ENCODE assay signal across 8 mouse cellular contexts in genomic region chr16:17233702-17234498, GRCm38 (mm10). TPM values are rescaled to one million over a fixed set of nuclear protein-coding genes. Genes with fewer than 3 reads are reported as not detected.
DNase-seq lines count a peak whose midpoint lies in the region; ATAC-seq and TF ChIP-seq lines count a peak whose summit lies in the region.

No protein-coding gene starts in this region.

- peak overlapping the region; percentile 95 for H3K4me2 ChIP-seq in kidney, embryonic 14.5 days (replicated peaks; ENCODE audit: low read depth, low read length)
- H3K4me2 ChIP-seq in liver, embryonic 11.5 days: peak overlapping the region; percentile 95
- peak overlapping the region; percentile 83 for H3K4me2 ChIP-seq in midbrain, postnatal 0 days (ENCODE audit: low read depth, low read length, poor library complexity, severe bottlenecking)

- H3K27me3 ChIP-seq in heart, embryonic 10.5 days (ENCODE audit: insufficient read depth, poor library complexity, severe bottlenecking): no peaks in the 10 kb centered on the region
- no peaks in the 10 kb centered on the region for H3K27me3 ChIP-seq in kidney, embryonic 14.5 days (ENCODE audit: control insufficient read depth, insufficient read depth, low read length)
- no peaks in the 10 kb centered on the region for H3K27me3 ChIP-seq in liver, embryonic 11.5 days (replicated peaks; ENCODE audit: control insufficient read depth, insufficient read depth, low read length)
- H3K27me3 ChIP-seq in midbrain, postnatal 0 days (ENCODE audit: insufficient read depth, low read length): no peaks in the 10 kb centered on the region

- TF ChIP-seq CTCF in midbrain, postnatal 0 days (IDR thresholded peaks at IDR 0.05): no peak

- no peaks in the 10 kb centered on the region for H3K9me3 ChIP-seq in heart, embryonic 10.5 days
- H3K9me3 ChIP-seq in kidney, embryonic 14.5 days (ENCODE audit: control insufficient read depth, low read length): no peaks in the 10 kb centered on the region
- H3K9me3 ChIP-seq in liver, embryonic 11.5 days (ENCODE audit: control insufficient read depth, low read length): no peaks in the 10 kb centered on the region
- no peaks in the 10 kb centered on the region for H3K9me3 ChIP-seq in midbrain, postnatal 0 days (ENCODE audit: low read length)

- H3K4me1 ChIP-seq in heart, embryonic 10.5 days: peaks cover 50% of the 10 kb centered on the region
- peaks cover 19% of the 10 kb centered on the region for H3K4me1 ChIP-seq in kidney, embryonic 14.5 days (ENCODE audit: control insufficient read depth, insufficient read depth, low read length)
- peaks cover 51% of the 10 kb centered on the region for H3K4me1 ChIP-seq in liver, embryonic 11.5 days (replicated peaks; ENCODE audit: control insufficient read depth, insufficient read depth, low read length)
- peaks cover 14% of the 10 kb centered on the region for H3K4me1 ChIP-seq in midbrain, postnatal 0 days (ENCODE audit: insufficient read depth, low read length)

- peak overlapping the region; percentile 98 for H3K27ac ChIP-seq in heart, embryonic 10.5 days
- H3K27ac ChIP-seq in kidney, embryonic 14.5 days (ENCODE audit: low read depth, low read length): peak overlapping the region; percentile 86
- peak overlapping the region; percentile 77 for H3K27ac ChIP-seq in liver, embryonic 11.5 days (ENCODE audit: low read depth, low read length)
- peak overlapping the region; percentile 85 for H3K27ac ChIP-seq in midbrain, postnatal 0 days (ENCODE audit: low read depth, low read length)

- H3K4me3 ChIP-seq in heart, embryonic 10.5 days: peak overlapping the region; percentile 93
- H3K4me3 ChIP-seq in kidney, embryonic 14.5 days (ENCODE audit: low read length): peak overlapping the region; percentile 87
- peak overlapping the region; percentile 82 for H3K4me3 ChIP-seq in liver, embryonic 11.5 days (ENCODE audit: low read depth, low read length)
- peak overlapping the region; percentile 89 for H3K4me3 ChIP-seq in midbrain, postnatal 0 days (ENCODE audit: low read depth, low read length)

- under 1% methylated on average over 60 of the region's 62 CpGs for WGBS in heart, embryonic 10.5 days
- 1% methylated on average over 62 of the region's 62 CpGs for WGBS in kidney, embryonic 14.5 days
- WGBS in liver, embryonic 11.5 days: under 1% methylated on average over 60 of the region's 62 CpGs
- WGBS in midbrain, postnatal 0 days: under 1% methylated on average over 38 of the region's 62 CpGs

- peak; percentile 51 for ATAC-seq in kidney, embryonic 14.5 days (ENCODE audit: low FRiP score, low TSS enrichment)
- peak; percentile 40 for ATAC-seq in liver, embryonic 11.5 days (replicated peaks; ENCODE audit: low FRiP score)
- peak; percentile 76 for ATAC-seq in midbrain, postnatal 0 days (ENCODE audit: low FRiP score)

- DNase-seq in 3T3-L1 (ENCODE audit: low read depth, low spot score): peak; percentile 63
- peak; percentile 40 for DNase-seq in Muller cell, postnatal 12 days (ENCODE audit: inconsistent ontology term)
- peak; percentile 81 for DNase-seq in embryo, embryonic 10.5 days (ENCODE audit: low spot score)
- DNase-seq in heart, embryonic 10.5 days (ENCODE audit: low spot score): peak; percentile 88
- peak; percentile 79 for DNase-seq in liver, embryonic 11.5 days (ENCODE audit: low spot score)
- DNase-seq in midbrain, postnatal 0 days (ENCODE audit: low spot score): peak; percentile 69
- DNase-seq in thymus, postnatal 0 days (ENCODE audit: low spot score): peak; percentile 47

- no peaks in the 10 kb centered on the region for H3K36me3 ChIP-seq in heart, embryonic 10.5 days
- H3K36me3 ChIP-seq in kidney, embryonic 14.5 days (ENCODE audit: control insufficient read depth, insufficient read depth, low read length): no peaks in the 10 kb centered on the region
- no peaks in the 10 kb centered on the region for H3K36me3 ChIP-seq in liver, embryonic 11.5 days (ENCODE audit: control insufficient read depth, insufficient read depth, low read length)
- no peaks in the 10 kb centered on the region for H3K36me3 ChIP-seq in midbrain, postnatal 0 days (ENCODE audit: insufficient read depth, low read length)

- peak overlapping the region; percentile 85 for H3K9ac ChIP-seq in kidney, embryonic 14.5 days (ENCODE audit: low read depth, low read length)
- peak overlapping the region; percentile 89 for H3K9ac ChIP-seq in liver, embryonic 11.5 days (ENCODE audit: low read depth, low read length)
- peak overlapping the region; percentile 95 for H3K9ac ChIP-seq in midbrain, postnatal 0 days (replicated peaks; ENCODE audit: low read length, poor library complexity, severe bottlenecking)

RNA-seq across cellular contexts. Expression of gene Hic2, which starts 0.5 kb away (rescaled TPM):
- polyA plus RNA-seq in heart, embryonic 10.5 days (2016; fragmentation: Nextera tagmentation; extraction: Ambion mirVana): 8.6 and 10.6 TPM in 2 replicates
- 4.0 and 4.3 TPM in 2 replicates for polyA plus RNA-seq in kidney, embryonic 14.5 days (2014; fragmentation: Nextera tagmentation; extraction: Ambion mirVana)
- 7.0 and 8.3 TPM in 2 replicates for polyA plus RNA-seq in liver, embryonic 11.5 days (2014; fragmentation: Nextera tagmentation; extraction: Ambion mirVana)
- 13.8 and 14.6 TPM in 2 replicates for total RNA-seq in midbrain, postnatal 0 days (2014; rRNA removed)
- 4.0 and 5.4 TPM in 2 replicates for polyA plus RNA-seq in midbrain, postnatal 0 days (2015; fragmentation: Nextera tagmentation; extraction: Ambion mirVana)
- 1.5 and 2.2 TPM in 2 replicates for polyA plus RNA-seq in thymus, postnatal 0 days (2015; fragmentation: Nextera tagmentation; extraction: Ambion mirVana)

RNA-seq across cellular contexts. Expression of gene Rimbp3, which starts 25.5 kb away (rescaled TPM):
- polyA plus RNA-seq in heart, embryonic 10.5 days (2016; fragmentation: Nextera tagmentation; extraction: Ambion mirVana): 0.28 and 0.49 TPM in 2 replicates
- 0.27 and 0.37 TPM in 2 replicates for polyA plus RNA-seq in kidney, embryonic 14.5 days (2014; fragmentation: Nextera tagmentation; extraction: Ambion mirVana)
- polyA plus RNA-seq in liver, embryonic 11.5 days (2014; fragmentation: Nextera tagmentation; extraction: Ambion mirVana): 0.18 and 0.45 TPM in 2 replicates
- 4.9 and 6.0 TPM in 2 replicates for total RNA-seq in midbrain, postnatal 0 days (2014; rRNA removed)
- polyA plus RNA-seq in midbrain, postnatal 0 days (2015; fragmentation: Nextera tagmentation; extraction: Ambion mirVana): 1.4 and 1.7 TPM in 2 replicates
- 0.30 and 0.48 TPM in 2 replicates for polyA plus RNA-seq in thymus, postnatal 0 days (2015; fragmentation: Nextera tagmentation; extraction: Ambion mirVana)

RNA-seq across cellular contexts. Expression of gene Ube2l3, which starts 31.5 kb away (rescaled TPM):
- 341 and 377 TPM in 2 replicates for polyA plus RNA-seq in heart, embryonic 10.5 days (2016; fragmentation: Nextera tagmentation; extraction: Ambion mirVana)
- polyA plus RNA-seq in kidney, embryonic 14.5 days (2014; fragmentation: Nextera tagmentation; extraction: Ambion mirVana): 376 and 405 TPM in 2 replicates
- polyA plus RNA-seq in liver, embryonic 11.5 days (2014; fragmentation: Nextera tagmentation; extraction: Ambion mirVana): 369 and 377 TPM in 2 replicates
- total RNA-seq in midbrain, postnatal 0 days (2014; rRNA removed): 108 and 111 TPM in 2 replicates
- polyA plus RNA-seq in midbrain, postnatal 0 days (2015; fragmentation: Nextera tagmentation; extraction: Ambion mirVana): 300 and 310 TPM in 2 replicates
- polyA plus RNA-seq in thymus, postnatal 0 days (2015; fragmentation: Nextera tagmentation; extraction: Ambion mirVana): 420 and 454 TPM in 2 replicates

RNA-seq across cellular contexts. Expression of gene Tmem191c, which starts 42.0 kb away (rescaled TPM):
- polyA plus RNA-seq in heart, embryonic 10.5 days (2016; fragmentation: Nextera tagmentation; extraction: Ambion mirVana): 7.3 and 7.7 TPM in 2 replicates
- polyA plus RNA-seq in kidney, embryonic 14.5 days (2014; fragmentation: Nextera tagmentation; extraction: Ambion mirVana): 10.2 and 11.1 TPM in 2 replicates
- polyA plus RNA-seq in liver, embryonic 11.5 days (2014; fragmentation: Nextera tagmentation; extraction: Ambion mirVana): 5.0 and 7.7 TPM in 2 replicates
- total RNA-seq in midbrain, postnatal 0 days (2014; rRNA removed): 79.4 and 80.4 TPM in 2 replicates
- 126 and 133 TPM in 2 replicates for polyA plus RNA-seq in midbrain, postnatal 0 days (2015; fragmentation: Nextera tagmentation; extraction: Ambion mirVana)
- 33.3 and 50.5 TPM in 2 replicates for polyA plus RNA-seq in thymus, postnatal 0 days (2015; fragmentation: Nextera tagmentation; extraction: Ambion mirVana)

Comparison
In these comparisons a context has a peak if more than half of its experiments do, and no peak if none do; other contexts are left out.
1. Peak in every context shown above with its lines: DNase-seq, ATAC-seq, H3K4me3 ChIP-seq and H3K27ac ChIP-seq.